Mouse (Mus musculus): ENCODE measurements around the gene Ndufs1.

DNA sequence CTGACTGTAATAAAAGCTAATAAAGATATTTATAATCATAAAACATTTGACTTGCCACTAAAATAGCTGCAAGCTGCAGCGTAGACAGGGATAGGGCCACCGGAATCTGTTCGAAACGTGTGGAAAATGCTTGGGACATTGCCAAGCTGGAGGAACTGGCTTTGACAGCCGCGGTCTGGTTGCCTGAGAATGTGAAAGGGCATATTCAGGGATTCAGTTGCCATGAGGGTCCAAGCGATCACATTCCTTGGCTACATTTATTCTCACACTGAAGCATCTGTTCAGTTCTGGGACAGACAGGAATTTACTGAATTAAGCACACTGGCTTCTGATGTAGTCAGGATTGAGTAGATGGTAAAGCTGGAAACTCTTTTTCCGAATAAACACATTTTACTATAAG is 14.2 kb upstream of the Ndufs1 start:
- TF ChIP-seq POLR2A (IDR thresholded peaks at IDR 0.05; ENCODE audit: borderline replicate concordance, extremely low read depth, low read depth, low read length) = no peak
- TF ChIP-seq CTCF (IDR thresholded peaks at IDR 0.05; ENCODE audit: insufficient read depth, low read length) = no peak
